Mouse (Mus musculus) cortical plate, adult 2 months (tissue): ENCODE results near the gene Zfp524.

ENCODE experiments used
- CTCF ChIP-seq: fragments of 200-500 bp; IDR thresholded peaks from 2 replicates; pipeline ENCODE4 v1.5.1; 2011; ENCODE audit warnings: mild to moderate bottlenecking, control low read depth, low read length; ENCODE audit not compliant: insufficient read depth; ENCODE audit errors: extremely low read depth
- POLR2A ChIP-seq: fragments of 200-500 bp; IDR thresholded peaks from 2 replicates; pipeline ENCODE4 v1.6.1; 2011; ENCODE audit warnings: mild to moderate bottlenecking, low read length, control low read depth; ENCODE audit not compliant: insufficient read depth; ENCODE audit errors: extremely low read depth

DNA sequence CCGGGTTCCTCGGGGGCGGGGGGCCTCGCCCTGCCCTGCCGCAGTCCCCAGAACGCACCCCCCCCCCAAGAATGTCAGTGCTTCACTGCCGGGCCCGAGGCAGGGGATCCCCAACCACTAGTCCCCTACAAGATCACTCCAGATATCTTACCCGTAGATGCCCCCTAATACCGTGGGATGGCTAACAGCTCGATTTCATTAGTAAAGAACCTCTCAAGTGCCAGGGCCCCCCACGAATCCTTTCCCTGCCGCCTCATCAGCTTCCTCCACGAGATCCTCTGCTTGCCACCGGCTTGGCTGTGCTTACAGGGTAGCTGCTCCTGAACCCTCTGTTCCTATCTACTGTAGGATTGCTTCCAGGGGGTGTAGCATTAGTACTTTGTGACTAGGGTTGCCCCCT lies 6.5 kb downstream of the Zfp524 start:
- TF ChIP-seq CTCF (no peak), POLR2A (no peak)
